Mouse (Mus musculus) brain, embryonic 18.5 days (tissue): ENCODE results near the gene Serpinb11.

Experiments used
- DNase-seq: peaks from one replicate; pipeline ENCODE4 v3.0.0-alpha.2; 2012; ENCODE audit warnings: low read depth, low spot score

Serpinb11 gene

DNA sequence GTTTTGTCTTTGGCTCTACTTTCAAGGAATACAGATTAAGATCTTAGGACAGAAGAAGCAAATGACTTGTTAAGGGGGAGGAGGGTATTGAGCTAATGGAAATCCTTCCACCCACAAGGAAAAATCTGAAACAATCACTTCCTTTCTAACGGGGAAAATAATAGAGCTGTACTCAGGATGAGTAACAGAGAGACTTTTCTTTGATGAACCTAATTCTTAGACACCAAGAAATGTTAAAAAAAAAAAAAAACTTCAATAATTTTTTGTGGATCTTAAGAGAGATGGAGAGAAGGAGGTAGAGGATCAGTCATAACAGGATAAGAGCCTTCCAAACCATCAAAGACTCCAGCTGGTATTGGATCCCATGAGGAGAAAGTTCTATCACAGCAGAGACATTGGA lies at the start of gene Serpinb11:
Gene Serpinb11 (plus strand): TSS at position 301 of the 400 bp plus-strand sequence.
- DNase-seq: no peak

DNA sequence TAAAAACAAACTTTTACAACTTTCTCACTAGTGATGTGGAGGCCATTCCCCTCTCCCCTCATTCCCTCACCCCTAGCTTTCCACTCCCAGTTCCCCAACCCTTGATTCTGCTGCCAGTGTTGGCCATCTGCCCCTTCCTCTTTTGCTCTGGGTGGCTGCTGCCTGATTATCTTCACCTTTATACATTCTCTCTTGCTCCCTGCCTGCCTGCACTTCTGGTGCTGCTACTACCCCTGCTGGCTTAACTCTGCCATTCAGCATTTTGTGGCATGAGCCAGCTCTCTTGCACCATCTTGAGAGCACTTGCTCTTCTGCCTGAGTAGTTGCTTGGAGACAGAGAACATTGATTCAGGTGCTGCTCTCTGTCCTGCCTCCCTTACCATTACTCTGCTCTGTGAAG lies 15.0 kb upstream of the Serpinb11 start:
- no peak for DNase-seq

DNA sequence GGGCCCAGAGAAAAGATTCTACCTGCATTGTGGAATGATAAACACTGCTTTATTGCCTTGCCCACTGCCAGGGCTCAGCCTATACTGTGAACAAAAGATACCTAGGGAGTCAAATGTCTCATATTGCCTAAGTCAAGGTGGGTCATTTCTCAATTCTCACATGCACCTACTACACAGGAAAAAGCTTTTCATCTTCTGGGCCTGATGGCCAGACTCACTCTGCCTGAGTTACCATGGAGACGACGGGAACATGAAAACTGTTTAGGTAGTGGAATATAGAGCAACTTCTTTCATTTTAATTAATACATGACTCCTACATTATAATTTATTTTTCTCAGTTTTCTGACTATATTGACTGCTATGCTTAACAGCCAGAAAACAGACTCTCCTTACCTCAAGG lies 14.2 kb upstream of the Serpinb11 start:
- no peak for DNase-seq

DNA sequence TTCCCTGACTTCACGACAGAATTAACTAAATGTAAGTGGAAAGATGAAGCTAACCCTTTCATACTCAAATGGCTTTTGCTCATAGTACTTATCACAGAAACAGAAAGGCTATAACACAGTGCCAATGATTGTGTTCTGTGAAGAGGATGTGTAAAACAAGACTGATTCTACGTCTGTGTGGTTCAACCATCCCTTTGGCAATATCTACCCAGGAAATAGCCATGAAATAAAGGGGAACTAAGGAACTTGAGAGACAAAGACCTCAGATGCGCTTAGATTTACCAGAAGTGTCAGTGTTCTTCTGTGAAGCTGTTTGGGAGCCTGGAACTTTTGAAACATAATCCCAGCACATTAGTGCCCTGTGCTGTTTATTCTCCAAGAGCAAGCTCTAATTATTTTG lies 10.6 kb upstream of the Serpinb11 start:
- DNase-seq: no peak

DNA sequence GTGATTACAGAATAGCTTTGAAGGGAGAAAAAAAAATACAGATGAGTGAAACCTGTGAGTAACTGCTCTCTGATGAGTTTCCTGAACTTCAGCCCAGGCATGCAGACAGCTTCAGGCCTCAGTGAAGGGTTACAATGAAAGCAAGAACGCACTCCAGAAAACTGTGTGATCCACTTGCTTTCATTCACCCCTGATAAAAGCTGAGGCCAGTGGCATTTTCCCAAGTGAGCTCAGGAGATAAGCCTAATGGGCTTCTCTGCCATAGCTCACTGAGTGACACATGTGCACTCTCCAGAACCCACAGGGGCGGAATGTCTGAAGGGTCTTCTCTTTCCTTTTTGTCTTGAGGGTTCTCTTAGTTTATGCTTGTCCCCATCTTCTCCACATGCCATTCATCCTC lies 9.9 kb upstream of the Serpinb11 start:
- no peak for DNase-seq

DNA sequence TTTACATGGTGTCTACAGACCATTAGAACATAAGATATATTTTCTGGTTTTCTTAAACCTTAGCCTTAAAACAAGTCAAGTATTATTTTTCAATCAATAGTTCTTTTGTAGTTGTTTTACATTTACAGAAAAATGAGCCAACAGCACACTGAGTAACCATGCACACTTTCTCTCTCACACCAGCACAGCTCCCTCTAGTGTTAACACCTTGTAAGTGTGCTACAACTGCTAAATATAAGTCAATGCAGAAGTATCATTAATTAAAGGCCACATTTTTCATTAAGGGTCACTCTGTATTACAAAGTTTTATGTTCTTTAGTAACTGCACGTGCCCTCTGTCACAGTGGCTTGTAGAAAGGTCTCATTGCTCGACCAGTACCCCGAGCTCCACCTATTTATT lies 8.0 kb upstream of the Serpinb11 start:
- no peak for DNase-seq

DNA sequence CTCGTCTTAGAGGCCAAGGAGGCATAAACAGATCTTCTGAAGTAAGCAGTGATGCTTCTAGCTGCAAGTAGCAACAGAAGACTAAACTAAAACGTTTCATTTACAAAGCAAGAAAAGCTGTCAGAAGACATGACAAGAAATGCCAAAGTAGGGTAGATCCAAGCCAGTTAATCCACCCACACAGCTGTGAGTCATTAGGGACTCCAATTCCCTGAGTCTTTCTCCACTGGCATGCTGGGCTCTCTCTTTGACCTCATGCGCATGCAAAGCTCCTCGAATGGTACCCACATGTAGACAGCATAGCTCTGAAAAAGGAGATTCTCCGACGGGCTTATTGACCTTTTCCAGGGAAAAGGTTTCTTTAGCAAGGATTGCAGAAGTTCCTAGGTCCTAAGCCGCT lies 5.0 kb downstream of the Serpinb11 start:
- DNase-seq: no peak

DNA sequence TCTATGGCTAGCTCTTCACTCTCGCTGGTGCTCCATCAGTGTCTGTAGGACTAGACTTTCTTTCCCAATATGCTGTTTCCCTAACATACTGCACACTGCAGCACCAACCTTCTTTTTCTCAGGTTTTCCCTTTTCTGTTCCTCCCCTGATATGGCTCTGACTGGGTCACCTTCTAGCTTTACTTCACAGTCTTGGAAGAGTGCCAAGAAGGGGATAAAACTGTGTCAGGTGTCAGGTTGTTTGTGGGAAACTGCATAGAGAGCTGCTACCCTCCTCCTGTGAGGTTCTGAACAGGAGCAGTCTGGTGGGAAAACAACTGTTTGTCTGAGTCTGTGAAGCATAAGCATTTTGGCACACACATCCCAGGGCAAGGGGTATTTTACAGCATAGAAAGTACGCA lies 7.9 kb downstream of the Serpinb11 start:
- DNase-seq: no peak

DNA sequence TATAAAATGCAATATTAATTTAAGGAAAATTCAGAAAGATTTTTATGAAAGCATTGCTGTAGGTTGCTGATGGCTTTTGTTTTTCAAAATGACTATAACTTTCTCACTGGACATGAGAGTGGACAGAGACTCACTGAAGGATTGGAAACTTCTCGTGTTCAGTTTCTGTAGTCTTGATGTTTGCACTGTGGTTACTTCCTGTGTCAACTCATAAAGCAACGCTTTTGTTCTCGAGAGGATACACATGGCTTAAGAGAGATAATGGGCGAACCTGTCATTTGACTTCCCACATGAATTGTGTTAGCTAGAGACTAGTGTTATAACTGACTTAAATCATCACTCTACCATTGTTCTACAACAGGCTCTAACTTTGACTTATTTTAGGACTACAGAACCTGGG lies 16.0 kb downstream of the Serpinb11 start:
- DNase-seq: no peak

DNA sequence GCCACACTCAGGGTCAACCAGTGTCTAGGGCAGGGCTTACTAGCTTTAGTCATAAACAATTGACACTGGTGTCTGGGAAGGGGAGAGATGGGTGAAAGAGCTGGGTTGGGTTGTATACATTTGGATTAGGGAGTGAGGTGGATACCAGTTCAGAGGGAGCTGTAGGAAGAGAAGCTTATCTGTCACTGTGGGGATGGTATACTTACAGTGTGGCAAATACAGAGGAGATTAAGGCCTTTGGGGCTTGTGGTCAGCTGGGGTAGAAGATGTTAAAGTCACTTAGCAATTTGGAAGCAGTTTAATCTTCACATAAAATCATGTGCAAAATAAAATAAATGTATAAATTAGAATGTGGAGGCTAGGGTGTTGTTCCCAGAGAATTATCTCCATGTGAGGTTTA lies 17.4 kb downstream of the Serpinb11 start:
- DNase-seq: no peak

DNA sequence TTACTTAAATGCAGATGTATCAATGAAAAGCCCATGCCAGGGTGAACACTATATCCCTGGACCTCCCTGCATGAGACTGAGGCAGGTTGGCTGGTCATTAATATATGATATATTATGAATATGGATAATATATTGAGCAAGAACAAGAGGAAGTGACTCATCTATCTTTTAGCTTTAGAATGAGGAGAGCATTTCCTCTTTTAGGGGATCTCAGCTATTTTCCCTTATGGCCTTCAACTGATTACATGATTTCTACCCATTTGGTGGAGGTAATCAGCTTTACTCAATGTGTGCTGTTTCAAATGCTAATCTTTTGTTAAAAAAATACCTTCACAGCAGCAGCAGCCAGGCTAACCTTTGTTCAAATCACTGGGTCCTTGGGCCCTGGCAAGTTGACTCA lies 20.5 kb downstream of the Serpinb11 start:
- DNase-seq: no peak

DNA sequence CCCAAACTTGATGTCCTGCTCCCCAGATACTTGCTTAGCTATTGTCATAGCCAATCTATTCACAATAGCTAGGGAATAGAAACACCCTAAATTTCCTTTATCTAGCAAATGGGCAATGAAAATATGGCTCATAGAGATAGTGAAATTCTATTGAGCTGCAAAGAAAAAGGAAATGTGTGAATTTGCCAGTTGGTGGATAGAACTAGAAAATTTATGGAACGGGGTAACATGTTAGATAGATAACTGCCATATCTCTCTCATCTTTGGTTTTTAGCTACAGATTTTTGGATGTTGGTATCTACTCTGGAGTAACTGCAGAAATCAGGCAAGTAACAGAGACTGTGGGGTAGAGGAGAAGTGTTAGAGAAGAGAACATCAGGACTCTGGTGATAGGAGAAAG lies 21.4 kb downstream of the Serpinb11 start:
- DNase-seq: no peak

DNA sequence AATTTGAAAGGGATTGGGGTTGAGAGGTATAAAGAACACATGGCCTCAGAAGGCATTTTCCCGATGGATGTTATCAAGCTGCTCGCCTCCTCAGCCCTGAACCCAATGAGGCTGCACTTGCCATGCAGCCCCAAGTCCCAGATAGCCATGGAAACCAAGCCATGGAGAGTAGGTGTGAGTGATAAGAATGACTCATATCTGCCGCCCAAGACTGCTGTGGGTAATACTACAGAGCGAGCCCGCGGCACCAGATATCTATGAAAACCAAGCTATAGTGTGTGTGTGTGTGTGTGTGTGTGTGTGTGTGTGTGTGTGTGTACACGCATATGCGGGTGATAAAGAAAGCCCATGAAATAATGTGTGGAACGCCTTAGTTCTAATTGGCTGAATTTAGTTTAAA lies 23.5 kb downstream of the Serpinb11 start:
- no peak for DNase-seq

DNA sequence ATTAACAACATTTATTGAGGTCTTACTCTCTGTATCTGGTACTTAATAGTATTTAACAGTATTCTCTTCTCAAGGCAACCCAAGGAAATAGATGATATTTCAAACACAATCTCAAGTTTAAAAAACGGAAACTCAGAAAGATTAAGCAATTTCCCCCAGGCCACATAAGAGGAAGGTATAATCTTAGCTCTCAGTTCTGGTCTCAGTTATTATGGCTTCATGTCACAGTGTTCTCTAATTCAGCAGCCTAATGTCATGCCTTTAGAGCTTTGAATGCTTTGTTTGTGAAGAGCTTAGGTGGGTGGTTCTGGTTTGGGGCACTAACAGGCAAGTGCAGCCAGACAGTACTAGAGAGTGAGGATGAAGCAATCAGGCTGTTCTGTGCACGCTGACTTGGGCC lies 28.8 kb downstream of the Serpinb11 start:
- DNase-seq: no peak

DNA sequence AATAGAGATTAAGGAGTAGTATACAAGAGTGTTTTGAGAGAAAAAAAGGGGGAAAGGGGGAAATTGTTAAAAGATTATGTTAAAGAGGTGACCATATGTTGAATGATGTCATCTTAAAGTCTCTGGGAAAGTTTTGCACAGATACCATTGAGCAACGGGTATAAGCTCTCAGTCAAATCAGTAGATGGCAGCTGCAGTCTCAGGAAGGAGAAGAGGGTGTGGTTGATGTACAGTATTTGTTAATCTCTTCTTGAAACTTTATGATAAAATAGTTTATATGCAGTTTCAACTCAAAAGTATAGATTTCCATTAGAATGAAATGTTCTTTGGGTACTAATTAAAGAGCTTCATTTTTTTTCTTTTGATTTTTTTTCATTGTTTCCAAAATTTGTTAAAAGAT lies 36.5 kb downstream of the Serpinb11 start:
- no peak for DNase-seq

DNA sequence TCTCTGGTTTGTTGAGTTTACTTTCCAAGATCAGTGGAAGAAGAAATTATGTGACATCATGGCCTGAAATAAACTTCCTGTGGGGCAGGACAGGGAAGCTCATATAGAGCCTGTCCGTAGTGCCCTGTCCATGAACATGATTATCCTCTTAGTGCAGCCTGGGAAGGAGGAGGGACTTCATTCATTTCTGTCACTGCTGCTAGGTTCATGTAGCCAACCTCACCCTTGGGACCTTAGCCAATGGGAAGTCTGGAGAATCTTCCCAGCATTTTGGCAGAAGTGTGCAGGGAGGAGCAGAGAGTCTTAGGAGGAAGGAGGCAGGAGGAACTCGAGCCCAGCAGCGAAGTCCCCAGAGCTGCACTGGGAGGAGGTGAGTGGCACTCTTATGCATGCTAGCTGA lies 38.4 kb downstream of the Serpinb11 start, which contains the start of gene Serpinb7:
Gene Serpinb7 (plus strand): TSS at position 301 of the 400 bp plus-strand sequence.
- DNase-seq: no peak

DNA sequence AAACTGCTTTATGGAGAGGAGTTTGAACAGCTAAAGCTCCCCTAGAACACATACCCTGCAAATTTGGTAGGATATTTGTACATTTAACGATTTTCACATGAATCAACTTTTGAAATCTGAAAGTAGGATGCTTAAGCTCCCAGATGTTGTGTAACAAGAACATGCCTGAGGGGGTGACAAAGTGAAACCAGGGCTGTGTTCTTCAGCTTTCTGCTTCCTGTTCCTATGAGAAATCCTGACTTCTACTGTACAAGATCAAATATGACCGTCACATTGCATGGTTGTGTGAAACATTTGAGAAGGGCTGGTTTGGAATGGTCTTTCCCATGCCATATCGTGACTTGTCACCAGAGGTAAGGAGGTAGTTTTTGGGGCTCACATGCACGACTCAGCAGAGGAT lies 41.1 kb downstream of the Serpinb11 start:
- no peak for DNase-seq

DNA sequence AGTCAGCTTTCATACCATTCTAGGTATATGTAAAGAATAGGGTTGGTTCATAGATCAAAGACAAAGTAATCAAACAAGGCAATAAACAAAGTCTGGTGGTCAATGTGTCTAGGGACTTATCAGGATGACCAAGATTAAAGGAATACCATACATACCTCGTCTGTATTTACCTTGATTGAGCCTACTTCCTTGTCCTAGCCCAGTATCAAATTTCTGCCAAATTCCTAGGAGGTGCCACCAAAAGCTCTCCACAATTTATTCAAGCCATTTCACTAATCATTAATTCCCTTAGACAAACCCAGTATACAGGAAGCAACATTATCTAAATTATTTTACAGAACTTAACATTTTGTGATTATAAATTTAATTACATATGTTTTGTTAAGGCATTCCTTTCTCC lies 53.7 kb downstream of the Serpinb11 start:
- no peak for DNase-seq

DNA sequence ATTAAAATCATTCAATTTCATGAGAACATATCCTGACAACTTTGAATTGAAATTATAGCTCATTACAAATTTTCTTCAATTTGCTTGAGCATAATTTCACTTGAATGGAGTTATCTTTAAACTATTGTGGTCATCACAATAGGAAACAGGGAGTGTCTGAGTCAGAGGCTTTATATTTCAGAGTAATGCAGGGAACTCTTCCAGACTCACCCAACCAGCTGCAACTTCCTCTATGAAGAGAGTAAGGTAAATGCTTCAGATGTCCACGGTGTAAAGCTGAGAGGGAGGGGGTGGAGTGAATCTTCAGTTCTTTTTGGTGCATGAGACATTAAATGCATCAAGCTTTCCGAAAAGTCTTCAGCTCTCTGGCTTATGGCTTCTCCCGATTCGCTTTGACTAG lies 61.5 kb downstream of the Serpinb11 start:
- no peak for DNase-seq
